Mouse (Mus musculus) liver, adult 2 months (tissue): ENCODE data around the gene Rhoh.

Experiments used
- CTCF ChIP-seq: fragments of 200-500 bp; IDR thresholded peaks from 2 replicates; pipeline ENCODE4 v1.5.1; 2011; ENCODE audit warnings: low read depth, low read length, control low read depth
- POLR2A ChIP-seq: fragments of 200-500 bp; IDR thresholded peaks from 2 replicates; pipeline ENCODE4 v1.6.1; 2011; ENCODE audit warnings: low read length, control low read depth; ENCODE audit not compliant: insufficient read depth; ENCODE audit errors: extremely low read depth

DNA sequence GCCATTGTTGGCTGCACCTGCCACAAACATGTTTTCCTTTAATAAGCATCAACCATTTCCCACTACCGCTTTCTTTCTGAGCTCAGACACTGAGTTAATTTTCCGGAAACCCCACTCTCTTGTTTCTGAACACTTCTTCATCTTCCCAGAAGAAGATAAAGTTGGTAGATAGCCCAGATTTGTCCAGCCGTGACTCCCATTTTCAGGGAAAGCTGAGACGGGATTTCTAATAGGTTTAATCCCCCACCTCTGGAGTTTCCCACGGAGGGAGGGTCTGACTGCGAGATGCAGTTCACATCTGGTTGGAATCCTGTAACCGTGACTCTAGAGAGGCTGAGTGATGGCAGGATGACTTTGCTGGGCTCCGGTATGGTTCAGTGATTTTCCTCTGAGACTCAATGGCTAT is 6.2 kb upstream of the Rhoh start:
- TF ChIP-seq CTCF (no peak), POLR2A (no peak)
